In genomic region chr7:68357407-68357806, GRCm38 (mm10) we compare ENCODE assay signal across 9 mouse cellular contexts.
DNase-seq lines count a peak whose midpoint lies in the region; ATAC-seq and TF ChIP-seq lines count a peak whose summit lies in the region.
"Had no signal": no experiment of that assay in that cellular context is flagged by ENCODE, and none has a peak within 500 bp of the region (broad histone marks: within the 10 kb centered on the region; RNA-seq: fewer than 3 reads in every experiment).

No protein-coding gene starts in this region.

- no peaks in the 10 kb centered on the region for H3K36me3 ChIP-seq in C2C12 (ENCODE audit: control insufficient read depth, insufficient read depth)
- H3K36me3 ChIP-seq in embryonic facial prominence, embryonic 13.5 days = no peaks in the 10 kb centered on the region
- H3K36me3 ChIP-seq: limb, embryonic 15.5 days had no signal

- H3K27me3 ChIP-seq in C2C12 (ENCODE audit: control insufficient read depth, insufficient read depth, insufficient read length) = peaks cover 15% of the 10 kb centered on the region
- peaks cover 18% of the 10 kb centered on the region for H3K27me3 ChIP-seq in embryonic facial prominence, embryonic 13.5 days

- no peak overlapping the region for H3K9ac ChIP-seq in embryonic facial prominence, embryonic 13.5 days
- H3K9ac ChIP-seq: limb, embryonic 15.5 days had no signal

- DNase-seq in 3T3-L1 (ENCODE audit: low read depth, low spot score) = peak; percentile 76
- DNase-seq in brain, adult 2 months (ENCODE audit: low read depth, low spot score) = peak; percentile 84
- peak; percentile 34 for DNase-seq in kidney, adult 11 months
- peak; percentile 73 to 80 for DNase-seq in left cerebral cortex, postnatal 25 days (ENCODE audit: low spot score in 2 of 2)
- DNase-seq in retina, embryonic 14.5 days (ENCODE audit: low spot score) = peak; percentile 83

- WGBS in embryonic facial prominence, embryonic 13.5 days = 7% methylated on average over 7 of the region's 7 CpGs

- no peak for ATAC-seq in embryonic facial prominence, embryonic 13.5 days (ENCODE audit: insufficient number of reproducible peaks, insufficient read depth, low FRiP score, low TSS enrichment, low read depth)
- no peak; the same call in 1 of the 2 replicates for ATAC-seq in megakaryocyte-erythroid progenitor cell, adult 5-6 weeks (replicated peaks; ENCODE audit: low FRiP score, low TSS enrichment, poor library complexity, severe bottlenecking)

- intact Hi-C loops in left cerebral cortex, postnatal 25 days (cut with DNase I) = loop anchor here (2.0 to 5.0 kb wide), 4 partner anchors 55 to 685 kb away; partner anchors contain the start of gene Igf1r

- H3K79me2 ChIP-seq in C2C12 (ENCODE audit: control insufficient read depth, insufficient read depth) = no peaks in the 10 kb centered on the region

- H3K79me3 ChIP-seq in C2C12 (ENCODE audit: low read depth) = no peaks in the 10 kb centered on the region

- no peak overlapping the region for H3K4me3 ChIP-seq in C2C12 (ENCODE audit: insufficient read depth, poor library complexity, severe bottlenecking)
- H3K4me3 ChIP-seq in embryonic facial prominence, embryonic 13.5 days = no peak overlapping the region
- H3K4me3 ChIP-seq: limb, embryonic 15.5 days had no signal

- H3ac ChIP-seq in C2C12 (ENCODE audit: control insufficient read depth, insufficient read length, low read depth) = no peak overlapping the region

- TF ChIP-seq CTCF in C2C12 (IDR thresholded peaks at IDR 0.05; ENCODE audit: control insufficient read depth, insufficient read depth, insufficient read length) = peak; percentile 51

- peak overlapping the region; percentile 39 for H3K4me2 ChIP-seq in embryonic facial prominence, embryonic 13.5 days
- H3K4me2 ChIP-seq: limb, embryonic 15.5 days had no signal

- H3K4me1 ChIP-seq in embryonic facial prominence, embryonic 13.5 days = peaks cover 24% of the 10 kb centered on the region

- 0 out of 2 replicates have a peak overlapping the region, but pooled peaks have one; percentile 13 for H3K27ac ChIP-seq in embryonic facial prominence, embryonic 13.5 days
- H3K27ac ChIP-seq: limb, embryonic 15.5 days had no signal

- no peaks in the 10 kb centered on the region for H3K9me3 ChIP-seq in embryonic facial prominence, embryonic 13.5 days
- H3K9me3 ChIP-seq: limb, embryonic 15.5 days had no signal

TF ChIP-seq in C2C12, 6 proteins besides CTCF, POLR2A, EP300 and RAD21:
- TF ChIP-seq MYOG (IDR thresholded peaks at IDR 0.05; ENCODE audit: control insufficient read depth, extremely low read depth, insufficient read length) (no peak), MYOD1 (IDR thresholded peaks at IDR 0.05; ENCODE audit: control insufficient read depth, insufficient read length, low read depth) (no peak), FOSL1 (IDR thresholded peaks at IDR 0.05; ENCODE audit: insufficient read depth, low read length, poor library complexity, severe bottlenecking) (no peak), CEBPB (IDR thresholded peaks at IDR 0.05; ENCODE audit: low read depth) (no peak), MAX (IDR thresholded peaks at IDR 0.05) (no peak), USF1 (IDR thresholded peaks at IDR 0.05; ENCODE audit: low read depth) (no peak)

Comparison
In these comparisons a context has a peak if more than half of its experiments do, and no peak if none do; other contexts are left out.
1. DNase-seq: peak in every context shown above with its lines; median percentile 84 in brain, adult 2 months; 83 in retina, embryonic 14.5 days; 76 in left cerebral cortex, postnatal 25 days; 76 in 3T3-L1; 34 in kidney, adult 11 months.